Mouse (Mus musculus) thymus, postnatal 36 days (tissue): ENCODE measurements around the gene Npw.

Source experiments
- DNase-seq, 2 experiments: peaks; one replicate each; pipeline ENCODE4 v3.0.0; 2022; ENCODE audit warnings: mixed read lengths in 2 of 2

Gene Npw

GRCm38 (mm10) chr17:24658017-24658758 lies at the start of gene Npw:
Npw (minus strand) TSS chr17:24658457.
- DNase-seq: peak in 1 of 2 experiments; percentile 23

- DNase-seq: no peak
Measured at GRCm38 (mm10) chr17:24707801-24708425, 49.7 kb upstream of the Npw start.

- DNase-seq: peak; percentile 89
Measured at GRCm38 (mm10) chr17:24706982-24707800, 48.9 kb upstream of the Npw start, which contains the start of gene Tbl3. Tbl3 (minus strand) TSS chr17:24707660.

GRCm38 (mm10) chr17:24705821-24706220 lies 47.6 kb upstream of the Npw start:
- no peak for DNase-seq

- DNase-seq: no peak
Measured at GRCm38 (mm10) chr17:24701251-24701650, 43.0 kb upstream of the Npw start.

- no peak for DNase-seq
Measured at GRCm38 (mm10) chr17:24699473-24699872, 41.2 kb upstream of the Npw start.

- no peak for DNase-seq
Measured at GRCm38 (mm10) chr17:24698715-24699114, 40.5 kb upstream of the Npw start.

GRCm38 (mm10) chr17:24697985-24698384 lies 39.7 kb upstream of the Npw start:
- DNase-seq: peak in 1 of 2 experiments; percentile 43

- DNase-seq: peak; percentile 87 to 90
Measured at GRCm38 (mm10) chr17:24696011-24696697, 37.9 kb upstream of the Npw start, which contains the start of the genes Gfer and Noxo1. Gfer (minus strand) TSS chr17:24696156. Noxo1 (plus strand) TSS chr17:24696234.

GRCm38 (mm10) chr17:24695326-24696010 lies 37.2 kb upstream of the Npw start:
- DNase-seq: no peak

- no peak for DNase-seq
Measured at GRCm38 (mm10) chr17:24692385-24692784, 34.1 kb upstream of the Npw start.

GRCm38 (mm10) chr17:24689251-24690081 lies 31.2 kb upstream of the Npw start, which contains the start of gene Syngr3:
Syngr3 (minus strand) TSS chr17:24689955.
- no peak for DNase-seq

GRCm38 (mm10) chr17:24687599-24687998 lies 29.3 kb upstream of the Npw start:
- DNase-seq: no peak

GRCm38 (mm10) chr17:24687146-24687595 lies 28.9 kb upstream of the Npw start:
- peak; percentile 63 to 73 for DNase-seq

GRCm38 (mm10) chr17:24686514-24686913 lies 28.3 kb upstream of the Npw start:
- DNase-seq: peak; percentile 35 to 56

GRCm38 (mm10) chr17:24677500-24678080 lies 19.3 kb upstream of the Npw start:
- DNase-seq: no peak

GRCm38 (mm10) chr17:24676877-24677276 lies 18.6 kb upstream of the Npw start:
- no peak for DNase-seq

GRCm38 (mm10) chr17:24676187-24676586 lies 17.9 kb upstream of the Npw start:
- DNase-seq: peak; percentile 58 to 71

GRCm38 (mm10) chr17:24674277-24674676 lies 16.0 kb upstream of the Npw start:
- DNase-seq: no peak

GRCm38 (mm10) chr17:24672141-24672540 lies 13.9 kb upstream of the Npw start:
- DNase-seq: no peak
